Mouse (Mus musculus) heart, adult 2 months (tissue): ENCODE data around the gene Dcun1d4.

Experiments used
- CTCF ChIP-seq: fragments of 200-600 bp; IDR thresholded peaks from 2 replicates; pipeline ENCODE4 v1.8.1; 2022; ENCODE audit warnings: antibody characterized with exemption, mild to moderate bottlenecking, moderate library complexity
- EP300 ChIP-seq: fragments of 200-500 bp; IDR thresholded peaks from 2 replicates; pipeline ENCODE4 v1.6.1; 2011; ENCODE audit warnings: low read depth, low read length, control low read depth; ENCODE audit not compliant: insufficient read depth
- POLR2A ChIP-seq: fragments of 200-500 bp; IDR thresholded peaks from 2 replicates; pipeline ENCODE4 v1.6.1; 2011; ENCODE audit warnings: mild to moderate bottlenecking, low read depth, low read length, control low read depth; ENCODE audit not compliant: insufficient read depth

GRCm38 (mm10) chr5:73442176-73442575 lies 38.6 kb upstream of the Dcun1d4 start:
- TF ChIP-seq CTCF (no peak), POLR2A (no peak), EP300 (no peak)
